Mouse (Mus musculus) forebrain, embryonic 13.5 days (tissue): ENCODE measurements around the gene Nacad. TPM values are rescaled to one million over a fixed set of nuclear protein-coding genes. Genes with fewer than 3 reads are reported as not detected.

ENCODE experiments used
- polyA plus RNA-seq: library from polyadenylated mRNA; unstranded; fragments of >200 nt; fragmentation: Nextera tagmentation; extraction: Ambion mirVana; gene quantifications from 2 replicates; pipeline ENCODE4 v1.2.1, GENCODE M21; 2015

Nacad gene
- polyA plus RNA-seq, 1 experiment from 2014 or later = 50.1 TPM

Other genes with a start within 250 kb of the Nacad start
- gene Zmiz2, start 217.0 kb downstream of the Nacad start, polyA plus RNA-seq = 29.1 and 31.1 TPM in 2 replicates
- gene Ppia, start 190.6 kb downstream of the Nacad start, polyA plus RNA-seq = 4,373 and 4,619 TPM in 2 replicates
- gene H2afv, start 161.6 kb downstream of the Nacad start, polyA plus RNA-seq = 942 and 1,061 TPM in 2 replicates
- 13.9 and 14.8 TPM in 2 replicates for gene Purb, start 130.1 kb downstream of the Nacad start, polyA plus RNA-seq
- 0.17 and 0.21 TPM in 2 replicates for gene Myo1g, start 85.1 kb downstream of the Nacad start, polyA plus RNA-seq
- gene Ccm2, start 59.2 kb downstream of the Nacad start, polyA plus RNA-seq = 82.2 and 90.5 TPM in 2 replicates
- 32.1 and 36.5 TPM in 2 replicates for gene Tbrg4, start 20.0 kb upstream of the Nacad start, polyA plus RNA-seq
- gene Wap, start 32.6 kb upstream of the Nacad start, polyA plus RNA-seq = not detected in 2 replicates
- gene Ramp3, start 52.5 kb upstream of the Nacad start, polyA plus RNA-seq = 1.9 and 2.2 TPM in 2 replicates
- not detected in 2 replicates for gene Gm11983, start 231.6 kb upstream of the Nacad start, polyA plus RNA-seq